Mouse (Mus musculus) heart, adult 2 months (tissue): ENCODE measurements around the gene Parvg. TPM values are rescaled to one million over a fixed set of nuclear protein-coding genes. Genes with fewer than 3 reads are reported as not detected.

ENCODE experiments used
- DNase-seq, 2 experiments: peaks; one replicate each; pipeline ENCODE4 v3.0.0; 2021
- H3K27ac ChIP-seq: fragments of 200-600 bp; 2 replicates; pipeline ENCODE4 v1.8.1; 2022
- H3K27me3 ChIP-seq: fragments of 200-500 bp; 2 replicates; pipeline ENCODE4 v1.6.1; 2012; ENCODE audit warnings: mild to moderate bottlenecking, low read length, inconsistent platforms, mixed read lengths; ENCODE audit not compliant: control insufficient read depth, insufficient read depth
- H3K36me3 ChIP-seq: fragments of 200-500 bp; 2 replicates; pipeline ENCODE4 v1.6.1; 2012; ENCODE audit warnings: low read length, inconsistent platforms; ENCODE audit not compliant: control insufficient read depth, insufficient read depth
- H3K4me1 ChIP-seq: fragments of 200-500 bp; 2 replicates; pipeline ENCODE4 v1.6.1; 2011; ENCODE audit warnings: low read length; ENCODE audit not compliant: control insufficient read depth, insufficient read depth
- H3K4me3 ChIP-seq: fragments of 200-600 bp; 2 replicates; pipeline ENCODE4 v1.8.1; 2022
- H3K79me2 ChIP-seq: fragments of 200-500 bp; replicated peaks from 2 replicates; pipeline ENCODE4 v1.6.1; 2012; ENCODE audit warnings: mild to moderate bottlenecking, inconsistent platforms, low read length, moderate library complexity, mixed read lengths; ENCODE audit not compliant: control insufficient read depth, insufficient read depth
- H3K9ac ChIP-seq: fragments of 200-500 bp; 2 replicates; pipeline ENCODE4 v1.6.1; 2012; ENCODE audit warnings: low read depth, mild to moderate bottlenecking, control low read depth, inconsistent platforms, low read length, mixed read lengths
- CTCF ChIP-seq: fragments of 200-600 bp; IDR thresholded peaks from 2 replicates; pipeline ENCODE4 v1.8.1; 2022; ENCODE audit warnings: antibody characterized with exemption, mild to moderate bottlenecking, moderate library complexity
- EP300 ChIP-seq: fragments of 200-500 bp; IDR thresholded peaks from 2 replicates; pipeline ENCODE4 v1.6.1; 2011; ENCODE audit warnings: low read depth, low read length, control low read depth; ENCODE audit not compliant: insufficient read depth
- POLR2A ChIP-seq: fragments of 200-500 bp; IDR thresholded peaks from 2 replicates; pipeline ENCODE4 v1.6.1; 2011; ENCODE audit warnings: mild to moderate bottlenecking, low read depth, low read length, control low read depth; ENCODE audit not compliant: insufficient read depth
- WGBS: fragments of 180-500 bp; shearing (Covaris S2); methylation state at CpG from one replicate; pipeline ENCODE4 v1.1.7; 2018; 5-methylcytosine and 5-hydroxymethylcytosine counted together
- intact Hi-C: fragments of 180-260 bp; cut with DNase I; formaldehyde crosslinking; loops from one replicate; pipeline ENCODE4 v1.15.1; 2025
- polyA plus RNA-seq: library from polyadenylated mRNA; depleted of rRNA; stranded (reverse); fragments of >200 nt; gene quantifications from 2 replicates; pipeline ENCODE4 v1.2.3, GENCODE M21; 2012
- total RNA-seq, 2 experiments: library from RNA; stranded (reverse); gene quantifications; 2 replicates each; pipeline ENCODE4 v1.2.3; 2021

Gene Parvg
- total and polyA plus RNA-seq, 3 experiments: 1.3 to 2.5 (median 1.9) TPM

- H3K27me3 ChIP-seq: no peaks in the 10 kb centered on the region
- H3K4me1 ChIP-seq: no peaks in the 10 kb centered on the region
- H3K9ac ChIP-seq: no peak overlapping the region
- no peaks in the 10 kb centered on the region for H3K36me3 ChIP-seq
- no peak for DNase-seq
- no peaks in the 10 kb centered on the region for H3K79me2 ChIP-seq
- H3K4me3 ChIP-seq: no peak overlapping the region
- WGBS: 52% methylated on average over 12 of the region's 12 CpGs
- intact Hi-C loops: no loop called here
- TF ChIP-seq CTCF (no peak), POLR2A (no peak), EP300 (no peak)
- H3K27ac ChIP-seq: no peak overlapping the region
These were observed 12.5 kb downstream of the Parvg start for GRCm38 (mm10) chr15:84336281-84336817.

- WGBS: 64% methylated on average over 5 of the region's 5 CpGs
- DNase-seq: no peak
- intact Hi-C loops: no loop called here
- no peak overlapping the region for H3K27ac ChIP-seq
- TF ChIP-seq EP300 (no peak), CTCF (no peak)
- H3K36me3 ChIP-seq: no peaks in the 10 kb centered on the region
- no peaks in the 10 kb centered on the region for H3K4me1 ChIP-seq
- no peak overlapping the region for H3K9ac ChIP-seq
- H3K27me3 ChIP-seq: no peaks in the 10 kb centered on the region
- H3K4me3 ChIP-seq: no peak overlapping the region
- no peaks in the 10 kb centered on the region for H3K79me2 ChIP-seq
These were observed 13.8 kb downstream of the Parvg start for GRCm38 (mm10) chr15:84337599-84337998.

GRCm38 (mm10) chr15:84340926-84341325, 17.1 kb downstream of the Parvg start:
- Histone ChIP-seq H3K4me1 (no peaks in the 10 kb centered on the region), H3K27me3 (no peaks in the 10 kb centered on the region), H3K4me3 (no peak overlapping the region), H3K27ac (no peak overlapping the region), H3K36me3 (no peaks in the 10 kb centered on the region), H3K9ac (no peak overlapping the region), H3K79me2 (no peaks in the 10 kb centered on the region)
- DNase-seq: no peak
- intact Hi-C loops: no loop called here
- TF ChIP-seq POLR2A: no peak
- no peak for TF ChIP-seq CTCF
- WGBS: 54% methylated on average over 2 of the region's 2 CpGs

DNA sequence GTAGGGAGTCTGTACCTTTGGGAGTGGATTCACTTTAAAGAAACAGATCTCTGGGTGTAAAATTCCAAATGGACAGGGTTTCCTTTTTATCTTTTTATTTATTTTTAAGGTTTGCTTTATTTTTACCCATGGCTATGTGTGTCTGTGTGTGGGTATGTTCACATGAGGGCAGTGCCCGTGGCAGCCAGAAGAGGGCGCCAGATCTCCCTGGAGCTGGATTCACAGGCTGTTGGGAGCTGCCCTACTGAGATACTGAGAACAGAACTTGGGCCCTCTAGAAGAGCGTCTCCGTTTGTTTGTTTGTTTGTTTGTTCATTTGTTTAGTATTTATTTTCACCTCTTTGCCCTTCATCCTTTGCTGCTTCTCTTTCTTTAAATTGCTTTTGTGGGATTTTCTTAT, 24.9 kb downstream of the Parvg start:
- Histone ChIP-seq H3K27ac (no peak overlapping the region), H3K4me3 (no peak overlapping the region), H3K27me3 (no peaks in the 10 kb centered on the region), H3K4me1 (no peaks in the 10 kb centered on the region), H3K36me3 (no peaks in the 10 kb centered on the region), H3K9ac (no peak overlapping the region), H3K79me2 (no peaks in the 10 kb centered on the region)
- no peak for DNase-seq
- intact Hi-C loops: no loop called here
- TF ChIP-seq EP300: no peak
- TF ChIP-seq CTCF: peak; percentile 39
- 90% methylated on average over 4 of the region's 4 CpGs for WGBS

DNA sequence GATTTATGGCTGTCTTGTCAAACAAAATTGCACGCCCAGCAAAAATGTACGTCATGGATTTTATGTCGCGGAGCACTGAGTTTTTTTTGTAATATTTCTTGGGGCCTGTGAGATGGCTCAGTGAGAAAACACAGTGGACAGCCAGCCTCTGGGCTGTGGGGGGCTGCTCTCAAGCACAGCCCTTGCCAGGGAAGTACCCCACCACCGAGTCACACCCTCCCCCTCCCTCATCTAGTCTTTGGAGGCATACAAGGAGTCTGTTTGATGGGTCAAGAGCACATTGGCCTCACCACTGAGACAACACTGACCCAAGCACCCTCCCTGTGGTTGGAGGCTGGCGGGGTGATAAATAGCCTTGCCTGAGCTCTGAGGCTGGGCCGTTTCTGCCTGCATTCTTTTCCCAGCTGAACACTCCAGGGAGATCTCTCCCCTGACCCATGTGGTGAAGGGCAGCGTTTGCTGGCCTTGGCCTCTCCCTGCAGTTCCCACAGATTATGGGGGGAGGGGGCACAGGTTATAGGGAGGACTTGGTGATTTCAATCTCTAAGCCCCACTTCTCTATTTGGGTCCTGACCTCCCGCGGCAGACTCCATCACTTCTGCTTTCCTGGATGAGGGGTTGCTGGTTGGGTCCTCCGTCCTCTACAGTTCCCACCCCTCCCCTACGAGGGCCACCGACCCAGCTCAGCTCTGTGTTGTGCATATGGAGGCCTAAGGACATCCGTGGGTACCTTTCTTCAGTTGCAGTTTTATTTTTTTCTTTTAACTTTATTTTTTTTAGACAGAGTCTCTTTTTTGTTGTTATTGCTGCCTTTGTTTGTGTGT, 26.3 kb downstream of the Parvg start:
- H3K27me3 ChIP-seq: no peaks in the 10 kb centered on the region
- DNase-seq: no peak
- WGBS: 61% methylated on average over 14 of the region's 14 CpGs
- H3K79me2 ChIP-seq: no peaks in the 10 kb centered on the region
- H3K4me3 ChIP-seq: no peak overlapping the region
- H3K4me1 ChIP-seq: no peaks in the 10 kb centered on the region
- intact Hi-C loops: no loop called here
- no peak overlapping the region for H3K9ac ChIP-seq
- no peak for TF ChIP-seq CTCF
- TF ChIP-seq EP300: no peak
- H3K27ac ChIP-seq: no peak overlapping the region
- H3K36me3 ChIP-seq: no peaks in the 10 kb centered on the region

DNA sequence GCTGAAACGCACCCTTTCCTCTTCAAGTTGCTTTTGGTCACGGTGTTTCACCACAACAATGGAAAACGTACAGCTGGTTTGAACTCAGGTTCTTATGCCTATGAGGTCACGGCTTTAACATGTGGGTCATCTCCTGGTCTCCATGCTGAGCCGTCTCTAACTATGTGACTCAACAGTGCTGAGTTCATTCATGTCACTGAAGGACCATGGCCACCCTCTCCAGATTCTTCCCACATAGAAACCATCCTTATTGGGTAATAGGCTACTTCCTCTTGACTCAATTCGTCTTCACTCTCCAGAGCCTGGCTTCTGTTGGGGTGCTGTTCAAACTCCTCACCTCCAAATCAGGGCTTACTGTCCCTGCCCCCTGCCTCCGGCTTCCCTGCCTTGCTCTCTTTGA, 27.5 kb downstream of the Parvg start:
- no peak for DNase-seq

More for the DNA sequence above, 27.5 kb downstream of the Parvg start:
- no peak overlapping the region for H3K9ac ChIP-seq
- H3K79me2 ChIP-seq: no peaks in the 10 kb centered on the region
- H3K4me1 ChIP-seq: no peaks in the 10 kb centered on the region
- WGBS: 79% methylated on average over 7 of the region's 7 CpGs
- no peak overlapping the region for H3K27ac ChIP-seq
- no peaks in the 10 kb centered on the region for H3K36me3 ChIP-seq
- TF ChIP-seq EP300: no peak
- no peak for TF ChIP-seq POLR2A
- no peak for TF ChIP-seq CTCF
- H3K4me3 ChIP-seq: no peak overlapping the region
- intact Hi-C loops: no loop called here
- H3K27me3 ChIP-seq: no peaks in the 10 kb centered on the region
